Mouse (Mus musculus): ENCODE measurements around the gene Prmt2.

- TF ChIP-seq CTCF (IDR thresholded peaks at IDR 0.05; ENCODE audit: control insufficient read depth, insufficient read depth, insufficient read length) (no peak), MYOD1 (IDR thresholded peaks at IDR 0.05; ENCODE audit: control insufficient read depth, insufficient read length, low read depth) (no peak), MYOG (IDR thresholded peaks at IDR 0.05; ENCODE audit: control insufficient read depth, extremely low read depth, insufficient read length) (no peak), MAX (IDR thresholded peaks at IDR 0.05) (no peak), FOSL1 (IDR thresholded peaks at IDR 0.05; ENCODE audit: insufficient read depth, low read length, poor library complexity, severe bottlenecking) (no peak), USF1 (IDR thresholded peaks at IDR 0.05; ENCODE audit: low read depth) (no peak)
Observed at GRCm38 (mm10) chr10:76253079-76253478, 15.4 kb upstream of the Prmt2 start.
